Mouse (Mus musculus): ENCODE results near the gene S100a11. TPM values are rescaled to one million over a fixed set of nuclear protein-coding genes. Genes with fewer than 3 reads are reported as not detected.
"Not testable (repeated sequence)": the region's sequence is repeated elsewhere in the genome, so short reads cannot be mapped to it uniquely, and the experiment has no call there.

The S100a11 gene
- polyA plus RNA-seq, 1 experiment from 2014 or later, result 410 TPM

- Histone ChIP-seq H3K4me3 (ENCODE audit: low read depth, low read length) (no peak overlapping the region), H3K4me1 (ENCODE audit: control insufficient read depth, insufficient read depth, low read length) (no peaks in the 10 kb centered on the region), H3K4me2 (ENCODE audit: low read depth, severe bottlenecking) (no peak overlapping the region), H3K9me3 (ENCODE audit: control insufficient read depth, low read length) (no peaks in the 10 kb centered on the region), H3K9ac (ENCODE audit: low read length) (no peak overlapping the region), H3K27me3 (ENCODE audit: control insufficient read depth, insufficient read depth, low read length) (no peaks in the 10 kb centered on the region), H3K36me3 (ENCODE audit: control insufficient read depth, insufficient read depth, low read length) (no peaks in the 10 kb centered on the region), H3K27ac (replicated peaks; ENCODE audit: low read depth, low read length) (no peak overlapping the region)
- WGBS, result 78% methylated on average over 2 of the region's 2 CpGs
- ATAC-seq (ENCODE audit: insufficient number of reproducible peaks, low FRiP score, low TSS enrichment, low read depth), result no peak
- DNase-seq (ENCODE audit: low spot score), result no peak
These were observed 16.8 kb downstream of the S100a11 start for GRCm38 (mm10) chr3:93537068-93537576.

- Histone ChIP-seq H3K27me3 (ENCODE audit: control insufficient read depth, insufficient read depth, low read length) (no peaks in the 10 kb centered on the region), H3K4me1 (ENCODE audit: control insufficient read depth, insufficient read depth, low read length) (no peaks in the 10 kb centered on the region), H3K36me3 (ENCODE audit: control insufficient read depth, insufficient read depth, low read length) (no peaks in the 10 kb centered on the region), H3K4me3 (ENCODE audit: low read depth, low read length) (no peak overlapping the region), H3K9me3 (ENCODE audit: control insufficient read depth, low read length) (no peaks in the 10 kb centered on the region), H3K27ac (replicated peaks; ENCODE audit: low read depth, low read length) (no peak overlapping the region), H3K4me2 (ENCODE audit: low read depth, severe bottlenecking) (no peak overlapping the region), H3K9ac (ENCODE audit: low read length) (no peak overlapping the region)
- no peak for DNase-seq (ENCODE audit: low spot score)
- 89% methylated on average over 2 of the region's 2 CpGs for WGBS
- ATAC-seq (ENCODE audit: insufficient number of reproducible peaks, low FRiP score, low TSS enrichment, low read depth), result no peak
These were observed 18.2 kb downstream of the S100a11 start for GRCm38 (mm10) chr3:93538486-93538885.

- ATAC-seq (ENCODE audit: insufficient number of reproducible peaks, low FRiP score, low TSS enrichment, low read depth) (no peak), DNase-seq (ENCODE audit: low spot score) (no peak)
- no peaks in the 10 kb centered on the region for H3K27me3 ChIP-seq (ENCODE audit: control insufficient read depth, insufficient read depth, low read length)
- no peaks in the 10 kb centered on the region for H3K9me3 ChIP-seq (ENCODE audit: control insufficient read depth, low read length)
- H3K9ac ChIP-seq (ENCODE audit: low read length), result no peak overlapping the region
- no peak overlapping the region for H3K4me3 ChIP-seq (ENCODE audit: low read depth, low read length)
- no peaks in the 10 kb centered on the region for H3K4me1 ChIP-seq (ENCODE audit: control insufficient read depth, insufficient read depth, low read length)
- no peak overlapping the region for H3K27ac ChIP-seq (replicated peaks; ENCODE audit: low read depth, low read length)
- H3K4me2 ChIP-seq (ENCODE audit: low read depth, severe bottlenecking), result no peak overlapping the region
- no peaks in the 10 kb centered on the region for H3K36me3 ChIP-seq (ENCODE audit: control insufficient read depth, insufficient read depth, low read length)
- WGBS, result 71% methylated on average over 2 of the region's 2 CpGs
These were observed 21.2 kb downstream of the S100a11 start for GRCm38 (mm10) chr3:93541501-93541900.

GRCm38 (mm10) chr3:93544170-93544569, 23.9 kb downstream of the S100a11 start:
- not testable (repeated sequence) for ATAC-seq (ENCODE audit: insufficient number of reproducible peaks, low FRiP score, low TSS enrichment, low read depth); H3K27me3 ChIP-seq (ENCODE audit: control insufficient read depth, insufficient read depth, low read length)
- 87% methylated on average over 6 of the region's 6 CpGs for WGBS

GRCm38 (mm10) chr3:93547099-93547648, 26.9 kb downstream of the S100a11 start:
- Histone ChIP-seq H3K27ac (replicated peaks; ENCODE audit: low read depth, low read length) (no peak overlapping the region), H3K9ac (ENCODE audit: low read length) (no peak overlapping the region), H3K27me3 (ENCODE audit: control insufficient read depth, insufficient read depth, low read length) (no peaks in the 10 kb centered on the region), H3K4me3 (ENCODE audit: low read depth, low read length) (no peak overlapping the region), H3K9me3 (ENCODE audit: control insufficient read depth, low read length) (no peaks in the 10 kb centered on the region), H3K4me2 (ENCODE audit: low read depth, severe bottlenecking) (no peak overlapping the region), H3K4me1 (ENCODE audit: control insufficient read depth, insufficient read depth, low read length) (no peaks in the 10 kb centered on the region), H3K36me3 (ENCODE audit: control insufficient read depth, insufficient read depth, low read length) (no peaks in the 10 kb centered on the region)
- ATAC-seq (ENCODE audit: insufficient number of reproducible peaks, low FRiP score, low TSS enrichment, low read depth), result peak; percentile 51; the same call in 1 of the 2 replicates
- peak; percentile 87 for DNase-seq (ENCODE audit: low spot score)
- WGBS, result 34% methylated on average over 7 of the region's 7 CpGs

More at GRCm38 (mm10) chr3:93544170-93544569, 23.9 kb downstream of the S100a11 start:
- not testable (repeated sequence) for H3K4me1 ChIP-seq (ENCODE audit: control insufficient read depth, insufficient read depth, low read length); H3K36me3 ChIP-seq (ENCODE audit: control insufficient read depth, insufficient read depth, low read length); DNase-seq (ENCODE audit: low spot score); H3K9ac ChIP-seq (ENCODE audit: low read length); H3K9me3 ChIP-seq (ENCODE audit: control insufficient read depth, low read length); H3K4me2 ChIP-seq (ENCODE audit: low read depth, severe bottlenecking); H3K4me3 ChIP-seq (ENCODE audit: low read depth, low read length); H3K27ac ChIP-seq (replicated peaks; ENCODE audit: low read depth, low read length)

GRCm38 (mm10) chr3:93547749-93548540, 27.7 kb downstream of the S100a11 start:
- WGBS, result 78% methylated on average over 20 of the region's 20 CpGs
- H3K4me3 ChIP-seq (ENCODE audit: low read depth, low read length), result no peak overlapping the region
- DNase-seq (ENCODE audit: low spot score) (no peak), ATAC-seq (ENCODE audit: insufficient number of reproducible peaks, low FRiP score, low TSS enrichment, low read depth) (no peak)
- H3K9ac ChIP-seq (ENCODE audit: low read length), result no peak overlapping the region
- H3K4me1 ChIP-seq (ENCODE audit: control insufficient read depth, insufficient read depth, low read length), result no peaks in the 10 kb centered on the region
- H3K27ac ChIP-seq (replicated peaks; ENCODE audit: low read depth, low read length), result no peak overlapping the region
- no peaks in the 10 kb centered on the region for H3K27me3 ChIP-seq (ENCODE audit: control insufficient read depth, insufficient read depth, low read length)
- H3K9me3 ChIP-seq (ENCODE audit: control insufficient read depth, low read length), result no peaks in the 10 kb centered on the region
- no peak overlapping the region for H3K4me2 ChIP-seq (ENCODE audit: low read depth, severe bottlenecking)
- no peaks in the 10 kb centered on the region for H3K36me3 ChIP-seq (ENCODE audit: control insufficient read depth, insufficient read depth, low read length)

GRCm38 (mm10) chr3:93548541-93549266, 28.4 kb downstream of the S100a11 start:
- ATAC-seq (ENCODE audit: insufficient number of reproducible peaks, low FRiP score, low TSS enrichment, low read depth) (no peak), DNase-seq (ENCODE audit: low spot score) (no peak)
- H3K9ac ChIP-seq (ENCODE audit: low read length), result no peak overlapping the region
- H3K27me3 ChIP-seq (ENCODE audit: control insufficient read depth, insufficient read depth, low read length), result no peaks in the 10 kb centered on the region
- no peaks in the 10 kb centered on the region for H3K4me1 ChIP-seq (ENCODE audit: control insufficient read depth, insufficient read depth, low read length)
- H3K9me3 ChIP-seq (ENCODE audit: control insufficient read depth, low read length), result no peaks in the 10 kb centered on the region
- no peak overlapping the region for H3K27ac ChIP-seq (replicated peaks; ENCODE audit: low read depth, low read length)
- H3K4me2 ChIP-seq (ENCODE audit: low read depth, severe bottlenecking), result no peak overlapping the region
- no peaks in the 10 kb centered on the region for H3K36me3 ChIP-seq (ENCODE audit: control insufficient read depth, insufficient read depth, low read length)
- H3K4me3 ChIP-seq (ENCODE audit: low read depth, low read length), result no peak overlapping the region
- 75% methylated on average over 4 of the region's 6 CpGs for WGBS

GRCm38 (mm10) chr3:93549986-93550385, 29.7 kb downstream of the S100a11 start:
- H3K27me3 ChIP-seq (ENCODE audit: control insufficient read depth, insufficient read depth, low read length), result no peaks in the 10 kb centered on the region
- H3K4me1 ChIP-seq (ENCODE audit: control insufficient read depth, insufficient read depth, low read length), result no peaks in the 10 kb centered on the region
- ATAC-seq (ENCODE audit: insufficient number of reproducible peaks, low FRiP score, low TSS enrichment, low read depth) (no peak), DNase-seq (ENCODE audit: low spot score) (no peak)
- H3K36me3 ChIP-seq (ENCODE audit: control insufficient read depth, insufficient read depth, low read length), result no peaks in the 10 kb centered on the region
- H3K27ac ChIP-seq (replicated peaks; ENCODE audit: low read depth, low read length), result no peak overlapping the region
- no peak overlapping the region for H3K4me2 ChIP-seq (ENCODE audit: low read depth, severe bottlenecking)
- H3K9ac ChIP-seq (ENCODE audit: low read length), result no peak overlapping the region
- 82% methylated on average over 4 of the region's 4 CpGs for WGBS
- no peak overlapping the region for H3K4me3 ChIP-seq (ENCODE audit: low read depth, low read length)
- H3K9me3 ChIP-seq (ENCODE audit: control insufficient read depth, low read length), result no peaks in the 10 kb centered on the region
